Mouse (Mus musculus) myocyte (in vitro differentiated cells): ENCODE measurements at regions not wholly inside any gene's neighbourhood (a gene's known extent, or its start where the extent isn't known, plus 50 kb on each side); places are given as distances from the start of the nearest gene placed in this dataset.

ENCODE experiments used
- H3K27me3 ChIP-seq: one replicate; pipeline ENCODE4 v1.6.1; 2011; ENCODE audit not compliant: control insufficient read depth, insufficient read depth, insufficient read length
- H3K36me3 ChIP-seq: one replicate; pipeline ENCODE4 v1.6.1; 2011; ENCODE audit not compliant: control insufficient read depth, insufficient read depth
- H3K4me2 ChIP-seq: one replicate; pipeline ENCODE4 v1.6.1; 2011; ENCODE audit warnings: low read depth, control low read depth
- H3K4me3 ChIP-seq: one replicate; pipeline ENCODE4 v1.5.1; 2011; ENCODE audit warnings: mild to moderate bottlenecking, control low read depth, moderate library complexity
- H3K79me2 ChIP-seq: one replicate; pipeline ENCODE4 v1.6.1; 2011; ENCODE audit not compliant: control insufficient read depth, insufficient read depth
- H3ac ChIP-seq: one replicate; pipeline ENCODE4 v1.6.1; 2011; ENCODE audit not compliant: control insufficient read depth, insufficient read length
- CEBPB ChIP-seq: IDR thresholded peaks from 2 replicates; pipeline ENCODE4 v1.6.1; 2011; ENCODE audit warnings: mild to moderate bottlenecking, moderate library complexity; ENCODE audit not compliant: poor library complexity, insufficient read depth, severe bottlenecking
- E2F4 ChIP-seq: IDR thresholded peaks from one replicate; pipeline ENCODE4 v1.6.1; 2011; ENCODE audit warnings: mild to moderate bottlenecking, control low read depth, moderate library complexity; ENCODE audit not compliant: insufficient read depth
- MAX ChIP-seq: IDR thresholded peaks from one replicate; pipeline ENCODE4 v1.6.1; 2011; ENCODE audit warnings: low read depth, mild to moderate bottlenecking, control low read depth
- MYOD1 ChIP-seq, 3 experiments: IDR thresholded peaks; one replicate each; pipeline ENCODE4 v1.6.1; 2011; ENCODE audit warnings: control low read depth in 2 of 3, low read depth in 2 of 3, mild to moderate bottlenecking in 2 of 3, moderate library complexity in 1 of 3; ENCODE audit not compliant: insufficient read length in 2 of 3, control insufficient read depth in 1 of 3
- MYOG ChIP-seq, 3 experiments: IDR thresholded peaks; one replicate each; pipeline ENCODE4 v1.6.1; 2011; ENCODE audit warnings: control low read depth in 2 of 3, low read depth in 2 of 3, mild to moderate bottlenecking in 2 of 3; ENCODE audit not compliant: insufficient read length in 2 of 3, control insufficient read depth in 1 of 3, insufficient read depth in 1 of 3
- POLR2A ChIP-seq: IDR thresholded peaks from one replicate; pipeline ENCODE4 v1.6.1; 2011; ENCODE audit warnings: low read depth, mild to moderate bottlenecking, control low read depth, moderate library complexity; ENCODE audit not compliant: insufficient read length
- POLR2AphosphoS2 ChIP-seq: IDR thresholded peaks from one replicate; pipeline ENCODE4 v1.6.1; 2011; ENCODE audit warnings: low read depth, control low read depth; ENCODE audit not compliant: insufficient read length
- REST ChIP-seq: IDR thresholded peaks from one replicate; pipeline ENCODE4 v1.6.1; 2011; ENCODE audit warnings: mild to moderate bottlenecking, control low read depth, moderate library complexity; ENCODE audit not compliant: insufficient read depth, insufficient read length
- SRF ChIP-seq: IDR thresholded peaks from one replicate; pipeline ENCODE4 v1.6.1; 2011; ENCODE audit warnings: low read depth; ENCODE audit not compliant: control insufficient read depth, insufficient read length
- TCF12 ChIP-seq: IDR thresholded peaks from one replicate; pipeline ENCODE4 v1.6.1; 2011; ENCODE audit warnings: mild to moderate bottlenecking, control low read depth; ENCODE audit not compliant: poor library complexity, insufficient read depth, severe bottlenecking
- TCF3 ChIP-seq: IDR thresholded peaks from one replicate; pipeline ENCODE4 v1.6.1; 2011; ENCODE audit warnings: low read depth, control low read depth; ENCODE audit not compliant: insufficient read length
- USF1 ChIP-seq: IDR thresholded peaks from one replicate; pipeline ENCODE4 v1.6.1; 2011; ENCODE audit warnings: low read depth, mild to moderate bottlenecking, control low read depth, moderate library complexity

DNA sequence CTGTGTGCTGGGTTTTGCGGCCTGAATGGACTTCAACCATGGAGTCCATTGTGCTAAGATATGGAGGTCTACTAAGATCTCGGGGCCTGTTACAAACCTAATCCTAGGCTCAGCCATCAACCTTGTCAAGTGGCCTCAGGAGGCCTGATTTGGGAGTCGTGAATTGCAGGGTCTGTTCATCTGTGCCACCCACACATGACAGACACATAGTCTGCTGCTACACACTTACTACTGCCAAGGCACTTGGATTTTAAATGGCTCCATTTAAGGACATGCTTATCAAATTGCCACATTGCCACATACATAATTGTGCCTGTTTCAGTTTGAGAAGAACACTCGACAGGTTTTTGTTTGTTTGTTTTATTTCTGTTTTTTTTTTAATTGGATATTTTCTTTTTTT lies 737.0 kb downstream of the Tmem132b start:
- Histone ChIP-seq H3K27me3 (no peaks in the 10 kb centered on the region), H3ac (no peak overlapping the region), H3K79me2 (no peaks in the 10 kb centered on the region), H3K4me3 (no peak overlapping the region), H3K4me2 (no peak overlapping the region), H3K36me3 (no peaks in the 10 kb centered on the region)
- TF ChIP-seq CEBPB (no peak), TCF3 (no peak), TCF12 (no peak), MYOG (IDR thresholded peaks at IDR 0.05; ENCODE audit: control insufficient read depth in 1 of 3, insufficient read depth in 1 of 3, insufficient read length in 2 of 3, low read depth in 2 of 3) (no peak), E2F4 (no peak), POLR2AphosphoS2 (no peak), SRF (no peak), MAX (no peak)

DNA sequence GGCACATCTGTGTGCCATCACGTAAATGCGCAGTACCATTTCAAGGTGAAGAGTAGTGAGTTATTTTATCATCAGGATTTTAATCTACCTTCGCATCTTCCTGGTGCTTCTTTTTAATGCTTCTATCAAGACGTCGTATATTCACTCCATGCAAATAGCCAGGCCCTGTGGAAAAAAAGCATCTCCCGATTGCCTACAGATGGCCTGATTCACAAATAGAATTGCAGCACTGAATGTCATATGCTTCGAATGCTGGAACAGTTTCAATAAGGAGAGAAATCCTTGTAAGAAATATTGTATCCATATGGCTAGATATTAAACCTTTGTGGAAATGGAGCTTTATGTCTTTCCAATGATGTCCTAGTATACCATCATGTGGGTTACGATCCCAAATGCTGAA lies 742.7 kb downstream of the Tmem132b start:
- no peaks in the 10 kb centered on the region for H3K27me3 ChIP-seq
- no peak overlapping the region for H3ac ChIP-seq
- H3K36me3 ChIP-seq, result no peaks in the 10 kb centered on the region
- no peak overlapping the region for H3K4me3 ChIP-seq
- no peaks in the 10 kb centered on the region for H3K79me2 ChIP-seq
- H3K4me2 ChIP-seq, result no peak overlapping the region
- TF ChIP-seq CEBPB (no peak), E2F4 (no peak), MYOD1 (IDR thresholded peaks at IDR 0.05; ENCODE audit: control insufficient read depth in 1 of 3, insufficient read length in 2 of 3, low read depth in 2 of 3) (no peak), POLR2A (no peak), POLR2AphosphoS2 (no peak), MAX (no peak), USF1 (no peak), REST (no peak), TCF12 (no peak), SRF (no peak), MYOG (IDR thresholded peaks at IDR 0.05; ENCODE audit: control insufficient read depth in 1 of 3, insufficient read depth in 1 of 3, insufficient read length in 2 of 3, low read depth in 2 of 3) (no peak), TCF3 (no peak)

DNA sequence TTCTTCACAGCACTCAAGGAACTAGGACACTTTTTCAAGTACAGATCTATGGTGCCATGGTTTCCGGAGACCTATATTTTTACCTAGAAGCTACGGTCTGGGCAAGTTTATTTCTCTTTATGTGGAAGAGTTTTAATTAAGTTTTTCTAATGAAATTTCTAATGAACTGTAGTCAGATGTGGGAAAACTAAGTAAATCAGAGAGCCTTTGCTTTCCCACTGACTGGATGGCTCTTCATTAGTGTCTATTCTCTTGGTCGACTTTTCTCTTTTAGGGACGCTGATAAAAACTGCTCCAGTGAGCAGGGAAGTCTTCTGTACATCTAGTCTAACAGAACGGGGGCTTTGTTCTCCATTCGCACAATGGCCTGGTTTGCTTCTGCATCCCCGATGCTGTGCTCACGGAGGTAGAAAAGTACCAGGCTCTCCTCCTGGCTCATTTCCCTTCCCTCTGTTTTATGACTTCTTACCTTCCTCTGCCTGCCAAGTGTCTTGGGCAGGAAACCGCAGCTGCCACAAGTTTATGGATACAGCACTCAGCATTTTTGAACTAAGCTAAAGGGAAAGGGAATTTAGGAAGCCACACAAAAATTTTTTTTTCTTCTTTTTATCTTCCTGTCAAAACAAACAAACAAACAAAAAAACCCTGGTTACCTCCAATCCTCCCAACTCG lies 749.6 kb downstream of the Tmem132b start:
- no peak for TF ChIP-seq MYOD1 (IDR thresholded peaks at IDR 0.05; ENCODE audit: control insufficient read depth in 1 of 3, insufficient read length in 2 of 3, low read depth in 2 of 3)
- no peak for TF ChIP-seq CEBPB
- TF ChIP-seq POLR2A, result no peak
- no peak for TF ChIP-seq TCF3
- TF ChIP-seq MYOG (IDR thresholded peaks at IDR 0.05; ENCODE audit: control insufficient read depth in 1 of 3, insufficient read depth in 1 of 3, insufficient read length in 2 of 3, low read depth in 2 of 3), result no peak
- no peak for TF ChIP-seq E2F4
- no peak for TF ChIP-seq REST
- TF ChIP-seq USF1, result no peak
- no peak for TF ChIP-seq POLR2AphosphoS2
- TF ChIP-seq SRF, result no peak
- TF ChIP-seq MAX, result no peak
- TF ChIP-seq TCF12, result no peak
- Histone ChIP-seq H3K4me3 (no peak overlapping the region), H3K27me3 (no peaks in the 10 kb centered on the region), H3K4me2 (no peak overlapping the region), H3K79me2 (no peaks in the 10 kb centered on the region), H3ac (no peak overlapping the region), H3K36me3 (no peaks in the 10 kb centered on the region)

DNA sequence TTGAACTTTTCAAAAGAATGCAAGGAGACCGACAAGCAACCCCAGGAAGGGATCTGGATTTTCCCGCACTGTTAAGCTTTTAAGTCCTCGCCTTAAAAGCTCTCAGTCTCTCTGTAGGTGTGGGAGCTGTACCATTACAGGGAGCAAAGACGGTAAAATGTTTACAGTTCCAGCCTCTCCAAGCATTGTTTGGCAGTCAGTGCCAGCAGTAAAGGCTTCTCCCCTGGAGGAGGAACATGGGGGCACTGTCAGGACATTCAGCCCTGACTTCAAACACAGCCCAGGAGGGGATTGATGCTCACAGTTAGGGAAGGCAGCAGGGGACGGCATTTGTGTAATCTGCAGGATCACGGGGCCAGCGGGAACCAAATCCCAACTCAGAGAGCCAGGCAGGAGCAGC lies 750.2 kb downstream of the Tmem132b start:
- H3K79me2 ChIP-seq, result no peaks in the 10 kb centered on the region
- no peak overlapping the region for H3ac ChIP-seq
- no peaks in the 10 kb centered on the region for H3K27me3 ChIP-seq
- TF ChIP-seq POLR2A (no peak), POLR2AphosphoS2 (no peak), REST (no peak), MAX (no peak), MYOG (IDR thresholded peaks at IDR 0.05; ENCODE audit: control insufficient read depth in 1 of 3, insufficient read depth in 1 of 3, insufficient read length in 2 of 3, low read depth in 2 of 3) (no peak), E2F4 (no peak), CEBPB (no peak), SRF (no peak), MYOD1 (IDR thresholded peaks at IDR 0.05; ENCODE audit: control insufficient read depth in 1 of 3, insufficient read length in 2 of 3, low read depth in 2 of 3) (no peak), USF1 (no peak), TCF12 (no peak), TCF3 (no peak)
- no peaks in the 10 kb centered on the region for H3K36me3 ChIP-seq
- no peak overlapping the region for H3K4me2 ChIP-seq
- no peak overlapping the region for H3K4me3 ChIP-seq

DNA sequence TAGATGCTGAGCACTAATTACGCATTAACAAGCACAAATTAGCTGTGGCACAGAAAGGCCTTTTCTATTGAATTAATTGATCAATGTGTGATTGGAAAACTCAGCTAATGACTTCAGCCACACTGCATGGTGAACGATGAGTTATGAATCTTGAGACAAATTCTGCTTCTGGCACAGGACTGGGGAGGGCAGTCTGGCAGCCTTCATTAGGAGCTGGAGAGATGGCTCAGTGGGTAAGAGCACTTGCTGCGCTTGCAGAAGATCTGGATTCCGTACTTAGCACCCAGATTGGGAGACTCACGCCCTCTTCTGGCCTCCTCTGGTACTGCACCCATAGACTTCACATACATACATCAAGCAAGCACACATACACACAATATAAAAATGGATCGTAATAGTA lies 793.3 kb downstream of the Tmem132b start:
- Histone ChIP-seq H3K4me3 (no peak overlapping the region), H3K36me3 (no peaks in the 10 kb centered on the region), H3K4me2 (no peak overlapping the region), H3K79me2 (no peaks in the 10 kb centered on the region), H3K27me3 (no peaks in the 10 kb centered on the region), H3ac (no peak overlapping the region)
- TF ChIP-seq TCF3 (no peak), CEBPB (no peak), USF1 (no peak), TCF12 (no peak), POLR2A (no peak), MYOD1 (IDR thresholded peaks at IDR 0.05; ENCODE audit: control insufficient read depth in 1 of 3, insufficient read length in 2 of 3, low read depth in 2 of 3) (no peak), MAX (no peak), E2F4 (no peak), REST (no peak), MYOG (IDR thresholded peaks at IDR 0.05; ENCODE audit: control insufficient read depth in 1 of 3, insufficient read depth in 1 of 3, insufficient read length in 2 of 3, low read depth in 2 of 3) (no peak), SRF (no peak), POLR2AphosphoS2 (no peak)
